Mouse (Mus musculus): Measurements from ENCODE around the gene Rpl36-ps4. TPM values are rescaled to one million over a fixed set of nuclear protein-coding genes. Genes with fewer than 3 reads are reported as not detected.
"Not testable (repeated sequence)": the region's sequence is repeated elsewhere in the genome, so short reads cannot be mapped to it uniquely, and the experiment has no call there.

Rpl36-ps4 gene
- polyA plus RNA-seq, 1 experiment from 2014 or later, result not detected

GRCm38 (mm10) chr17:87915386-87915785, 5.4 kb upstream of the Rpl36-ps4 start:
- no peak for ATAC-seq (ENCODE audit: low FRiP score)
- no peaks in the 10 kb centered on the region for H3K27me3 ChIP-seq (ENCODE audit: control insufficient read depth, insufficient read depth, low read length)
- 81% methylated on average over 3 of the region's 3 CpGs for WGBS

GRCm38 (mm10) chr17:87918121-87918520, 2.7 kb upstream of the Rpl36-ps4 start:
- no peak overlapping the region for H3K4me3 ChIP-seq (ENCODE audit: low read depth, low read length)
- 77% methylated on average over 5 of the region's 5 CpGs for WGBS

More at GRCm38 (mm10) chr17:87915386-87915785, 5.4 kb upstream of the Rpl36-ps4 start:
- Histone ChIP-seq H3K27ac (ENCODE audit: low read depth, low read length) (no peak overlapping the region), H3K4me3 (ENCODE audit: low read depth, low read length) (no peak overlapping the region), H3K4me2 (no peak overlapping the region), H3K9ac (ENCODE audit: low read length) (no peak overlapping the region), H3K4me1 (ENCODE audit: control insufficient read depth, insufficient read depth, low read length) (no peaks in the 10 kb centered on the region), H3K9me3 (ENCODE audit: control insufficient read depth, low read length) (peaks cover 4% of the 10 kb centered on the region; the same call in 1 of the 2 replicates), H3K36me3 (ENCODE audit: control insufficient read depth, insufficient read depth, low read length) (no peaks in the 10 kb centered on the region)
- DNase-seq (ENCODE audit: low spot score, missing footprints), result no peak

GRCm38 (mm10) chr17:87934326-87934725, 13.5 kb downstream of the Rpl36-ps4 start:
- no peaks in the 10 kb centered on the region for H3K4me1 ChIP-seq (ENCODE audit: control insufficient read depth, insufficient read depth, low read length)
- no peak for ATAC-seq (ENCODE audit: low FRiP score)
- H3K36me3 ChIP-seq (ENCODE audit: control insufficient read depth, insufficient read depth, low read length), result no peaks in the 10 kb centered on the region
- 80% methylated on average over 10 of the region's 10 CpGs for WGBS
- DNase-seq (ENCODE audit: low spot score, missing footprints), result no peak
- H3K27ac ChIP-seq (ENCODE audit: low read depth, low read length), result no peak overlapping the region
- no peak overlapping the region for H3K9ac ChIP-seq (ENCODE audit: low read length)
- H3K4me3 ChIP-seq (ENCODE audit: low read depth, low read length), result no peak overlapping the region
- H3K4me2 ChIP-seq, result no peak overlapping the region
- no peaks in the 10 kb centered on the region for H3K9me3 ChIP-seq (ENCODE audit: control insufficient read depth, low read length)
- H3K27me3 ChIP-seq (ENCODE audit: control insufficient read depth, insufficient read depth, low read length), result no peaks in the 10 kb centered on the region

More at GRCm38 (mm10) chr17:87918121-87918520, 2.7 kb upstream of the Rpl36-ps4 start:
- H3K9me3 ChIP-seq (ENCODE audit: control insufficient read depth, low read length), result no peaks in the 10 kb centered on the region
- H3K27me3 ChIP-seq (ENCODE audit: control insufficient read depth, insufficient read depth, low read length), result no peaks in the 10 kb centered on the region
- H3K4me1 ChIP-seq (ENCODE audit: control insufficient read depth, insufficient read depth, low read length), result no peaks in the 10 kb centered on the region
- no peak overlapping the region for H3K9ac ChIP-seq (ENCODE audit: low read length)
- no peak for DNase-seq (ENCODE audit: low spot score, missing footprints)
- H3K4me2 ChIP-seq, result no peak overlapping the region
- no peak overlapping the region for H3K27ac ChIP-seq (ENCODE audit: low read depth, low read length)
- no peaks in the 10 kb centered on the region for H3K36me3 ChIP-seq (ENCODE audit: control insufficient read depth, insufficient read depth, low read length)
- no peak for ATAC-seq (ENCODE audit: low FRiP score)

GRCm38 (mm10) chr17:87934736-87935135, 14.0 kb downstream of the Rpl36-ps4 start:
- WGBS, result 86% methylated on average over 8 of the region's 8 CpGs
- ATAC-seq (ENCODE audit: low FRiP score), result no peak
- H3K4me2 ChIP-seq, result no peak overlapping the region

GRCm38 (mm10) chr17:87936156-87936555, 15.4 kb downstream of the Rpl36-ps4 start:
- Histone ChIP-seq H3K27me3 (ENCODE audit: control insufficient read depth, insufficient read depth, low read length) (no peaks in the 10 kb centered on the region), H3K4me3 (ENCODE audit: low read depth, low read length) (no peak overlapping the region), H3K27ac (ENCODE audit: low read depth, low read length) (no peak overlapping the region), H3K4me2 (no peak overlapping the region), H3K9ac (ENCODE audit: low read length) (no peak overlapping the region), H3K9me3 (ENCODE audit: control insufficient read depth, low read length) (no peaks in the 10 kb centered on the region), H3K4me1 (ENCODE audit: control insufficient read depth, insufficient read depth, low read length) (no peaks in the 10 kb centered on the region), H3K36me3 (ENCODE audit: control insufficient read depth, insufficient read depth, low read length) (no peaks in the 10 kb centered on the region)
- ATAC-seq (ENCODE audit: low FRiP score) (no peak), DNase-seq (ENCODE audit: low spot score, missing footprints) (no peak)
- WGBS, result 87% methylated on average over 4 of the region's 4 CpGs

More at GRCm38 (mm10) chr17:87934736-87935135, 14.0 kb downstream of the Rpl36-ps4 start:
- Histone ChIP-seq H3K27ac (ENCODE audit: low read depth, low read length) (no peak overlapping the region), H3K9me3 (ENCODE audit: control insufficient read depth, low read length) (no peaks in the 10 kb centered on the region), H3K27me3 (ENCODE audit: control insufficient read depth, insufficient read depth, low read length) (no peaks in the 10 kb centered on the region), H3K9ac (ENCODE audit: low read length) (no peak overlapping the region), H3K4me1 (ENCODE audit: control insufficient read depth, insufficient read depth, low read length) (no peaks in the 10 kb centered on the region), H3K4me3 (ENCODE audit: low read depth, low read length) (no peak overlapping the region), H3K36me3 (ENCODE audit: control insufficient read depth, insufficient read depth, low read length) (no peaks in the 10 kb centered on the region)
- DNase-seq (ENCODE audit: low spot score, missing footprints), result no peak

- Histone ChIP-seq H3K9ac (ENCODE audit: low read length) (no peak overlapping the region), H3K27me3 (ENCODE audit: control insufficient read depth, insufficient read depth, low read length) (no peaks in the 10 kb centered on the region), H3K27ac (ENCODE audit: low read depth, low read length) (no peak overlapping the region), H3K9me3 (ENCODE audit: control insufficient read depth, low read length) (no peaks in the 10 kb centered on the region), H3K4me2 (no peak overlapping the region), H3K36me3 (ENCODE audit: control insufficient read depth, insufficient read depth, low read length) (no peaks in the 10 kb centered on the region), H3K4me3 (ENCODE audit: low read depth, low read length) (no peak overlapping the region), H3K4me1 (ENCODE audit: control insufficient read depth, insufficient read depth, low read length) (no peaks in the 10 kb centered on the region)
- DNase-seq (ENCODE audit: low spot score, missing footprints), result peak; percentile 97
- peak; percentile 68; the same call in 1 of the 2 replicates for ATAC-seq (ENCODE audit: low FRiP score)
- 47% methylated on average over 16 of the region's 16 CpGs for WGBS
These were observed 28.3 kb downstream of the Rpl36-ps4 start for GRCm38 (mm10) chr17:87948965-87949584.

GRCm38 (mm10) chr17:87954618-87955124, 33.9 kb downstream of the Rpl36-ps4 start:
- not testable (repeated sequence) for H3K9ac ChIP-seq (ENCODE audit: low read length); H3K9me3 ChIP-seq (ENCODE audit: control insufficient read depth, low read length); H3K4me3 ChIP-seq (ENCODE audit: low read depth, low read length); H3K27me3 ChIP-seq (ENCODE audit: control insufficient read depth, insufficient read depth, low read length); H3K27ac ChIP-seq (ENCODE audit: low read depth, low read length); H3K4me2 ChIP-seq; H3K4me1 ChIP-seq (ENCODE audit: control insufficient read depth, insufficient read depth, low read length); DNase-seq (ENCODE audit: low spot score, missing footprints); ATAC-seq (ENCODE audit: low FRiP score); H3K36me3 ChIP-seq (ENCODE audit: control insufficient read depth, insufficient read depth, low read length)
- 90% methylated on average over 13 of the region's 13 CpGs for WGBS

- ATAC-seq (ENCODE audit: low FRiP score) (no peak), DNase-seq (ENCODE audit: low spot score, missing footprints) (peak; percentile 35)
- no peak overlapping the region for H3K27ac ChIP-seq (ENCODE audit: low read depth, low read length)
- 78% methylated on average over 12 of the region's 12 CpGs for WGBS
- H3K4me1 ChIP-seq (ENCODE audit: control insufficient read depth, insufficient read depth, low read length), result no peaks in the 10 kb centered on the region
- H3K9me3 ChIP-seq (ENCODE audit: control insufficient read depth, low read length), result no peaks in the 10 kb centered on the region
- H3K27me3 ChIP-seq (ENCODE audit: control insufficient read depth, insufficient read depth, low read length), result no peaks in the 10 kb centered on the region
- H3K4me2 ChIP-seq, result no peak overlapping the region
- no peaks in the 10 kb centered on the region for H3K36me3 ChIP-seq (ENCODE audit: control insufficient read depth, insufficient read depth, low read length)
- no peak overlapping the region for H3K4me3 ChIP-seq (ENCODE audit: low read depth, low read length)
- H3K9ac ChIP-seq (ENCODE audit: low read length), result no peak overlapping the region
These were observed 36.5 kb downstream of the Rpl36-ps4 start for GRCm38 (mm10) chr17:87957096-87957840.

- no peaks in the 10 kb centered on the region for H3K36me3 ChIP-seq (ENCODE audit: control insufficient read depth, insufficient read depth, low read length)
- 62% methylated on average over 8 of the region's 8 CpGs for WGBS
- no peaks in the 10 kb centered on the region for H3K9me3 ChIP-seq (ENCODE audit: control insufficient read depth, low read length)
- no peak for ATAC-seq (ENCODE audit: low FRiP score)
- H3K4me3 ChIP-seq (ENCODE audit: low read depth, low read length), result no peak overlapping the region
- H3K9ac ChIP-seq (ENCODE audit: low read length), result no peak overlapping the region
- H3K27me3 ChIP-seq (ENCODE audit: control insufficient read depth, insufficient read depth, low read length), result no peaks in the 10 kb centered on the region
- no peaks in the 10 kb centered on the region for H3K4me1 ChIP-seq (ENCODE audit: control insufficient read depth, insufficient read depth, low read length)
- no peak overlapping the region for H3K4me2 ChIP-seq
- H3K27ac ChIP-seq (ENCODE audit: low read depth, low read length), result no peak overlapping the region
- DNase-seq (ENCODE audit: low spot score, missing footprints), result peak; percentile 78
These were observed 37.5 kb downstream of the Rpl36-ps4 start for GRCm38 (mm10) chr17:87958283-87958682.

Measured in midbrain, embryonic 11.5 days (tissue).